Mouse (Mus musculus): ENCODE measurements around the gene Kri1. TPM values are rescaled to one million over a fixed set of nuclear protein-coding genes. Genes with fewer than 3 reads are reported as not detected.

Kri1 gene
- total RNA-seq (2012; rRNA removed): 81.6 and 108 TPM in 2 replicates

DNA sequence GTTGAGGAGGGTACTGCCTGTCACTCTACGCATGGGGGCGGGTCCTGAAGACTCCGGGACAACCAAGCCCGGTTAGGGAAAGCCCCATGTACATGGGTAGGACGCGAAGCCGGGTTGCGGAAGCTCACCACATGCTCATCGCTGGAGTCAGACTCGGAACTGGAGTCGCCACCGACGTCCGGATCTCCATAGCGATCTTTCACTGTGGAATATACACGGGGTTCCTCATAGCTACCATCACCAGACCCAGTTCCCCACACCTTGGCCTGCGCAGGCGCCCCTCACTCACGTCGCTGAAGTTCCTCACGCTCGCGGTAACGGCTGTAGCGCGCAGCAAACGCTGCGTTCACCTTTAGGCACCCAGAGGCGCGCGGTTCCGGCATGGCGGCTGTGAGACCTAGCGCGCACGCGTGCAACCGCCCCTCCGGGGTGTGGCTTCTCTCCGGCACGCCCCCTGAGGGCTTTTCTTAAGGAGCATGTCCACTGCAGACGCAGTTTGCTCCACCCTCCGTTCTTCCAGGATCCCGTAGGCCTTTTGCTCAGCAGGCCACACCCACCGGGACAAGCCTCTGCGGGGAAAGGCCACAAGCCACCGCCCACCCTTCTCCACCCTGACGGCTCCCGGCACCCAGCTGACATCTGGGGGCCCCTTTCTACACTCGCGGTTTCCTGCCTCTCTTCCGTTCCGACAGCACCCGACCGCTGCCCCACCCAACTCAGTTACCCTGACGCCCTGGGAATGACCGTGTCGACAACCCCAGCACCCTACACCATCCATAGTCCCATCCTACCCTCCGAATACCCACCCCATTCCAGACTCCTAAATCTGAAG is at the start of gene Kri1:
Gene Kri1 (minus strand): TSS at position 399 of the 832 bp plus-strand sequence.
- H3K9ac ChIP-seq (ENCODE audit: insufficient read depth, low read depth, low read length, poor library complexity, severe bottlenecking): peak within 1 kb of the TSS; percentile 90
- H3K27ac ChIP-seq (ENCODE audit: insufficient read depth, low read depth, low read length, poor library complexity, severe bottlenecking): peak within 1 kb of the TSS; percentile 55
- H3K4me1 ChIP-seq (ENCODE audit: control insufficient read depth in 2 of 2, insufficient read depth in 2 of 2, low read length in 2 of 2, poor library complexity in 1 of 2): peaks cover 2 to 9% of the 10 kb centered on the region in 2 experiments; a peak in 2 of 4 replicates
- in situ Hi-C loops (cut with MboI; ENCODE audit: low sequenced_read_pairs in 2 of 2, unreplicated experiment in 2 of 2): no loop called here
- peaks cover 11% of the 10 kb centered on the region for H3K36me3 ChIP-seq (ENCODE audit: control insufficient read depth, insufficient read depth, low read length, poor library complexity, severe bottlenecking)
- H3K9me3 ChIP-seq (ENCODE audit: control insufficient read depth, insufficient read depth, low read depth, low read length): no peaks in the 10 kb centered on the region
- H3K4me3 ChIP-seq (ENCODE audit: insufficient read depth in 1 of 2, low read depth in 1 of 2, low read length in 2 of 2, poor library complexity in 1 of 2, severe bottlenecking in 1 of 2): peak within 1 kb of the TSS; percentile 74 to 85
- TF ChIP-seq ZNF384 (IDR thresholded peaks at IDR 0.05; ENCODE audit: low read depth, low read length) (no peak), HCFC1 (IDR thresholded peaks at IDR 0.05; ENCODE audit: borderline replicate concordance, insufficient read depth, low read length) (0 out of 2 replicates have a peak, but pooled peaks have one; percentile 1), MAFK (IDR thresholded peaks at IDR 0.05; ENCODE audit: insufficient read depth, low read depth, low read length) (no peak), ZC3H11A (IDR thresholded peaks at IDR 0.05; ENCODE audit: borderline replicate concordance, low read depth, low read length) (no peak), CHD2 (IDR thresholded peaks at IDR 0.05; ENCODE audit: low read depth, low read length) (peak; percentile 13; the same call in 1 of the 2 replicates)
- DNase-seq (ENCODE audit: low read depth, low spot score): peak; percentile 98

DNA sequence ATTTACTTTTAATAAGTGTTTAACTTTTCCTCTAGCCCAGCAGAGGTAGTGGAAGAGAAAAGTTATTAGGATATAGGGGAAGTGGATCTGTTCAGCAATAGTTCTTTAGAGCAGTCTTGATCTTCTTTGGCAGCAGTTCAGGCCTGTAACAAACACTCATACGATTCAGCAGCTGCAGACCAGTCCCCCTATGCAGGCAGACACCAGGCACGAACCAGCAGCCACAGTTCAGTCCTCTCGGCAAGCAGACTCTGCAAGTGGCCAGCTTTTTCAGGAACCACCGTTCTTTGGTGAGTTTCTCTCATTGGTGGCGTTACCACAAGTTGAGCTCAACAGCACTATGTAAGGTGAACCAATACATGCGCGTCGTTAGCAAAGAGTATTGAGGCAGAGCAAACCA is 48.7 kb upstream of the Kri1 start:
- Histone ChIP-seq H3K9me3 (ENCODE audit: control insufficient read depth, insufficient read depth, low read depth, low read length) (no peaks in the 10 kb centered on the region), H3K36me3 (ENCODE audit: control insufficient read depth, insufficient read depth, low read length, poor library complexity, severe bottlenecking) (peaks cover 7% of the 10 kb centered on the region; the same call in 1 of the 2 replicates), H3K4me1 (ENCODE audit: control insufficient read depth in 2 of 2, insufficient read depth in 2 of 2, low read length in 2 of 2, poor library complexity in 1 of 2) (peaks cover 0 to 13% of the 10 kb centered on the region in 2 experiments; a peak in 2 of 4 replicates), H3K27ac (ENCODE audit: insufficient read depth, low read depth, low read length, poor library complexity, severe bottlenecking) (no peak overlapping the region), H3K4me3 (ENCODE audit: insufficient read depth in 1 of 2, low read depth in 1 of 2, low read length in 2 of 2, poor library complexity in 1 of 2, severe bottlenecking in 1 of 2) (no peak overlapping the region), H3K9ac (ENCODE audit: insufficient read depth, low read depth, low read length, poor library complexity, severe bottlenecking) (no peak overlapping the region)
- TF ChIP-seq MAFK (IDR thresholded peaks at IDR 0.05; ENCODE audit: insufficient read depth, low read depth, low read length) (no peak), ZNF384 (IDR thresholded peaks at IDR 0.05; ENCODE audit: low read depth, low read length) (no peak), HCFC1 (IDR thresholded peaks at IDR 0.05; ENCODE audit: borderline replicate concordance, insufficient read depth, low read length) (no peak), CHD2 (IDR thresholded peaks at IDR 0.05; ENCODE audit: low read depth, low read length) (no peak), ZC3H11A (IDR thresholded peaks at IDR 0.05; ENCODE audit: borderline replicate concordance, low read depth, low read length) (no peak)
- in situ Hi-C loops (cut with MboI; ENCODE audit: low sequenced_read_pairs in 2 of 2, unreplicated experiment in 2 of 2): no loop called here
- DNase-seq (ENCODE audit: low read depth, low spot score): no peak

GRCm38 (mm10) chr9:21335391-21335790 is 47.6 kb upstream of the Kri1 start:
- Histone ChIP-seq H3K4me3 (ENCODE audit: insufficient read depth in 1 of 2, low read depth in 1 of 2, low read length in 2 of 2, poor library complexity in 1 of 2, severe bottlenecking in 1 of 2) (no peak overlapping the region), H3K9ac (ENCODE audit: insufficient read depth, low read depth, low read length, poor library complexity, severe bottlenecking) (no peak overlapping the region), H3K9me3 (ENCODE audit: control insufficient read depth, insufficient read depth, low read depth, low read length) (no peaks in the 10 kb centered on the region), H3K4me1 (ENCODE audit: control insufficient read depth in 2 of 2, insufficient read depth in 2 of 2, low read length in 2 of 2, poor library complexity in 1 of 2) (peaks cover 0 to 13% of the 10 kb centered on the region in 2 experiments; a peak in 2 of 4 replicates), H3K27ac (ENCODE audit: insufficient read depth, low read depth, low read length, poor library complexity, severe bottlenecking) (no peak overlapping the region), H3K36me3 (ENCODE audit: control insufficient read depth, insufficient read depth, low read length, poor library complexity, severe bottlenecking) (no peaks in the 10 kb centered on the region)
- no peak for DNase-seq (ENCODE audit: low read depth, low spot score)
- TF ChIP-seq ZNF384 (IDR thresholded peaks at IDR 0.05; ENCODE audit: low read depth, low read length): no peak
- TF ChIP-seq CHD2 (IDR thresholded peaks at IDR 0.05; ENCODE audit: low read depth, low read length): no peak
- no peak for TF ChIP-seq ZC3H11A (IDR thresholded peaks at IDR 0.05; ENCODE audit: borderline replicate concordance, low read depth, low read length)
- TF ChIP-seq MAFK (IDR thresholded peaks at IDR 0.05; ENCODE audit: insufficient read depth, low read depth, low read length): no peak
- TF ChIP-seq HCFC1 (IDR thresholded peaks at IDR 0.05; ENCODE audit: borderline replicate concordance, insufficient read depth, low read length): no peak
- in situ Hi-C loops (cut with MboI; ENCODE audit: low sequenced_read_pairs in 2 of 2, unreplicated experiment in 2 of 2): no loop called here

DNA sequence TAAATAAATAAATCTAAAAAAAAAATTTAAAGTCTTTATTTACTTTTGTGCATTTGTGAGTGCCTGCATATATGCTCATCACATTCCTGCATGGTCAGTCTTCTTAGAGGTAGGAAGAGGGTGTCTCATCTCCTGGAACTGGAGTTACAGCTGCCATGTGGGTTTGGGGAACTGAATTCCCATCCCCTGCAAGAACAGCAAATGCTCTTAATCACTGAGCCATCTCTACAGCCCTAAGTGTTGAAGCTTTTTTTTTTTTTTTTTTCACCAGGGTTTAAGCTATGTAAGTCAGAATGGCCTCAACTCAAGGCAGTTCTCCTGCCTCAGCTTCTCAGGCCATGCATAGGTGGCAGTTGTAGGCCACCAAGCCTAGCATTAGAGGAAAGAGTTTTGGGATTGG is 47.0 kb upstream of the Kri1 start:
- no peaks in the 10 kb centered on the region for H3K9me3 ChIP-seq (ENCODE audit: control insufficient read depth, insufficient read depth, low read depth, low read length)
- H3K4me3 ChIP-seq (ENCODE audit: insufficient read depth in 1 of 2, low read depth in 1 of 2, low read length in 2 of 2, poor library complexity in 1 of 2, severe bottlenecking in 1 of 2): no peak overlapping the region
- in situ Hi-C loops (cut with MboI; ENCODE audit: low sequenced_read_pairs in 2 of 2, unreplicated experiment in 2 of 2): no loop called here
- no peaks in the 10 kb centered on the region for H3K36me3 ChIP-seq (ENCODE audit: control insufficient read depth, insufficient read depth, low read length, poor library complexity, severe bottlenecking)
- no peak overlapping the region for H3K27ac ChIP-seq (ENCODE audit: insufficient read depth, low read depth, low read length, poor library complexity, severe bottlenecking)
- H3K4me1 ChIP-seq (ENCODE audit: control insufficient read depth in 2 of 2, insufficient read depth in 2 of 2, low read length in 2 of 2, poor library complexity in 1 of 2): peaks cover 0 to 18% of the 10 kb centered on the region in 2 experiments; a peak in 2 of 4 replicates
- DNase-seq (ENCODE audit: low read depth, low spot score): no peak
- TF ChIP-seq MAFK (IDR thresholded peaks at IDR 0.05; ENCODE audit: insufficient read depth, low read depth, low read length) (no peak), CHD2 (IDR thresholded peaks at IDR 0.05; ENCODE audit: low read depth, low read length) (no peak), ZNF384 (IDR thresholded peaks at IDR 0.05; ENCODE audit: low read depth, low read length) (no peak), ZC3H11A (IDR thresholded peaks at IDR 0.05; ENCODE audit: borderline replicate concordance, low read depth, low read length) (no peak), HCFC1 (IDR thresholded peaks at IDR 0.05; ENCODE audit: borderline replicate concordance, insufficient read depth, low read length) (no peak)
- H3K9ac ChIP-seq (ENCODE audit: insufficient read depth, low read depth, low read length, poor library complexity, severe bottlenecking): no peak overlapping the region
